10 mouse cellular contexts compared by ENCODE assay signal in genomic region chr1:152524098-152524892, GRCm38 (mm10).
DNase-seq lines count a peak whose midpoint lies in the region; ATAC-seq lines count a peak whose summit lies in the region.
"Had no signal": no experiment of that assay in that cellular context is flagged by ENCODE, and none has a peak within 500 bp of the region (broad histone marks: within the 10 kb centered on the region; RNA-seq: fewer than 3 reads in every experiment).

No protein-coding gene starts in this region.

- DNase-seq in forebrain, embryonic 11.5 days (ENCODE audit: low spot score), result no peak
- DNase-seq in left cerebral cortex, adult 18-20 months (ENCODE audit: low spot score in 2 of 2), result peak; percentile 72 to 84
- no peak for DNase-seq in left cerebral cortex, postnatal 10 days (ENCODE audit: extremely low spot score in 1 of 2, low spot score in 2 of 2)
- DNase-seq in frontal cortex, postnatal 14 days (ENCODE audit: low spot score in 2 of 2), result peak; percentile 39 to 40
- no peak for DNase-seq in spleen, adult 18-20 months
- DNase-seq in urinary bladder, adult 2 months (ENCODE audit: low spot score), result no peak

- no peak overlapping the region for H3K27ac ChIP-seq in forebrain, embryonic 12.5 days
- no peak overlapping the region for H3K27ac ChIP-seq in forebrain, embryonic 11.5 days (ENCODE audit: low read depth, low read length)
- peak overlapping the region; percentile 96 for H3K27ac ChIP-seq in macrophage
- H3K27ac ChIP-seq: limb, embryonic 15.5 days; neural tube, embryonic 15.5 days had no signal

- H3K9me3 ChIP-seq in forebrain, embryonic 12.5 days, result no peaks in the 10 kb centered on the region
- H3K9me3 ChIP-seq in forebrain, embryonic 11.5 days (ENCODE audit: control insufficient read depth, low read length), result no peaks in the 10 kb centered on the region
- H3K9me3 ChIP-seq: limb, embryonic 15.5 days; neural tube, embryonic 15.5 days had no signal

- 88% methylated on average over 22 of the region's 22 CpGs for WGBS in forebrain, embryonic 12.5 days
- 88% methylated on average over 22 of the region's 22 CpGs for WGBS in forebrain, embryonic 11.5 days
- 89% methylated on average over 22 of the region's 22 CpGs for WGBS in macrophage (ENCODE audit: missing documents)

- H3K4me1 ChIP-seq in forebrain, embryonic 12.5 days, result 0 out of 2 replicates have a peak, but pooled peaks cover 2% of the 10 kb centered on the region
- H3K4me1 ChIP-seq in forebrain, embryonic 11.5 days (replicated peaks; ENCODE audit: control insufficient read depth, insufficient read depth, low read length), result no peaks in the 10 kb centered on the region

- intact Hi-C loops in left cerebral cortex, postnatal 10 days (cut with DNase I), result loop anchor here (2.0 to 10.0 kb wide), 3 partner anchors 223 to 321 kb away; partner anchors contain the start of genes Arpc5 and Rgl1

- H3K27me3 ChIP-seq in forebrain, embryonic 12.5 days, result no peaks in the 10 kb centered on the region
- H3K27me3 ChIP-seq in forebrain, embryonic 11.5 days (ENCODE audit: control insufficient read depth, insufficient read depth, low read length), result no peaks in the 10 kb centered on the region
- H3K27me3 ChIP-seq: limb, embryonic 15.5 days; neural tube, embryonic 15.5 days had no signal

- 0 out of 2 replicates have a peak, but pooled peaks have one; percentile 25 for ATAC-seq in forebrain, embryonic 12.5 days (ENCODE audit: low FRiP score)
- no peak for ATAC-seq in forebrain, embryonic 11.5 days (replicated peaks; ENCODE audit: low FRiP score)

- no peak overlapping the region for H3K4me2 ChIP-seq in forebrain, embryonic 12.5 days
- H3K4me2 ChIP-seq in forebrain, embryonic 11.5 days (ENCODE audit: low read depth, low read length, severe bottlenecking), result no peak overlapping the region
- H3K4me2 ChIP-seq: limb, embryonic 15.5 days; neural tube, embryonic 15.5 days had no signal

- peaks cover 3% of the 10 kb centered on the region; the same call in 1 of the 2 replicates for H3K36me3 ChIP-seq in forebrain, embryonic 12.5 days (replicated peaks)
- H3K36me3 ChIP-seq in forebrain, embryonic 11.5 days (ENCODE audit: control insufficient read depth, insufficient read depth, low read length), result no peaks in the 10 kb centered on the region
- H3K36me3 ChIP-seq in macrophage (ENCODE audit: inconsistent target), result peaks cover 55% of the 10 kb centered on the region

- no peaks in the 10 kb centered on the region for H3K79me2 ChIP-seq in macrophage (ENCODE audit: inconsistent target)

- H3K9ac ChIP-seq in forebrain, embryonic 12.5 days, result no peak overlapping the region
- no peak overlapping the region for H3K9ac ChIP-seq in forebrain, embryonic 11.5 days (ENCODE audit: low read length)
- H3K9ac ChIP-seq: limb, embryonic 15.5 days; neural tube, embryonic 15.5 days had no signal

- no peak overlapping the region for H3K4me3 ChIP-seq in forebrain, embryonic 12.5 days (replicated peaks)
- no peak overlapping the region for H3K4me3 ChIP-seq in forebrain, embryonic 11.5 days (ENCODE audit: low read depth, low read length)
- no peak overlapping the region for H3K4me3 ChIP-seq in macrophage (ENCODE audit: inconsistent target)
- H3K4me3 ChIP-seq: limb, embryonic 15.5 days; neural tube, embryonic 15.5 days had no signal

Comparison
In these comparisons a context has a peak if more than half of its experiments do, and no peak if none do; other contexts are left out.
1. DNase-seq: peak in left cerebral cortex, adult 18-20 months (2 of 2) and frontal cortex, postnatal 14 days (2 of 2); none in forebrain, embryonic 11.5 days (single experiment), left cerebral cortex, postnatal 10 days (0 of 2), spleen, adult 18-20 months (0 of 2) and urinary bladder, adult 2 months (single experiment).